10 mouse cellular contexts compared by ENCODE assay signal in genomic region chr14:31604916-31605315, GRCm38 (mm10). TPM values are rescaled to one million over a fixed set of nuclear protein-coding genes. Genes with fewer than 3 reads are reported as not detected.
DNase-seq lines count a peak whose midpoint lies in the region; ATAC-seq and TF ChIP-seq lines count a peak whose summit lies in the region.
"Had no signal": no experiment of that assay in that cellular context is flagged by ENCODE, and none has a peak within 500 bp of the region (broad histone marks: within the 10 kb centered on the region; RNA-seq: fewer than 3 reads in every experiment).

No protein-coding gene starts in this region.

- no peaks in the 10 kb centered on the region for H3K36me3 ChIP-seq in lung, embryonic 14.5 days (ENCODE audit: insufficient read depth)
- H3K36me3 ChIP-seq in thymus, adult 2 months (ENCODE audit: control insufficient read depth, insufficient read depth, low read length): no peaks in the 10 kb centered on the region
- H3K36me3 ChIP-seq: heart, embryonic 15.5 days had no signal

- H3K4me2 ChIP-seq in lung, embryonic 14.5 days: no peak overlapping the region
- H3K4me2 ChIP-seq: heart, embryonic 15.5 days had no signal

- no peak for ATAC-seq in cerebellum, adult (ENCODE audit: insufficient number of reproducible peaks, low FRiP score, low TSS enrichment)
- ATAC-seq in lung, embryonic 14.5 days (ENCODE audit: insufficient read depth): no peak

- no peak overlapping the region for H3K4me3 ChIP-seq in lung, embryonic 14.5 days (ENCODE audit: low read depth, low read length)
- H3K4me3 ChIP-seq in lung, adult 2 months (replicated peaks; ENCODE audit: extremely low read depth, low read depth, low read length): no peak overlapping the region
- no peak overlapping the region for H3K4me3 ChIP-seq in thymus, adult 2 months (ENCODE audit: control insufficient read depth, insufficient read depth, low read length)
- H3K4me3 ChIP-seq: heart, embryonic 15.5 days had no signal

- H3K27me3 ChIP-seq in lung, embryonic 14.5 days (ENCODE audit: insufficient read depth, low read length): no peaks in the 10 kb centered on the region
- H3K27me3 ChIP-seq in thymus, adult 2 months (ENCODE audit: control insufficient read depth, insufficient read depth, low read length): no peaks in the 10 kb centered on the region
- H3K27me3 ChIP-seq: heart, embryonic 15.5 days had no signal

- no peaks in the 10 kb centered on the region for H3K9me3 ChIP-seq in lung, embryonic 14.5 days (ENCODE audit: low read depth, low read length)
- H3K9me3 ChIP-seq: heart, embryonic 15.5 days had no signal

- 73% methylated on average over 5 of the region's 5 CpGs for WGBS in lung, embryonic 14.5 days
- WGBS in lung, adult 2 months: 76% methylated on average over 5 of the region's 5 CpGs
- 87% methylated on average over 5 of the region's 5 CpGs for WGBS in thymus, adult 2 months

- H3K4me1 ChIP-seq in lung, embryonic 14.5 days (ENCODE audit: insufficient read depth): no peaks in the 10 kb centered on the region
- H3K4me1 ChIP-seq in lung, adult 2 months (ENCODE audit: control insufficient read depth, insufficient read depth, low read length): no peaks in the 10 kb centered on the region
- H3K4me1 ChIP-seq in thymus, adult 2 months (replicated peaks; ENCODE audit: control insufficient read depth, insufficient read depth, low read length): peaks cover 20% of the 10 kb centered on the region
- H3K4me1 ChIP-seq: heart, embryonic 15.5 days had no signal

- H3K27ac ChIP-seq in lung, embryonic 14.5 days (ENCODE audit: low read depth): no peak overlapping the region
- no peak overlapping the region for H3K27ac ChIP-seq in thymus, adult 2 months (ENCODE audit: control insufficient read depth, insufficient read depth, low read length)
- H3K27ac ChIP-seq: heart, embryonic 15.5 days; macrophage had no signal

- no peak for TF ChIP-seq POLR2A in lung, adult 2 months (IDR thresholded peaks at IDR 0.05; ENCODE audit: borderline replicate concordance, extremely low read depth, low read depth, low read length)
- no peak for TF ChIP-seq POLR2A in thymus, adult 2 months (IDR thresholded peaks at IDR 0.05; ENCODE audit: control insufficient read depth, extremely low read depth, insufficient read depth, low read length, poor library complexity)

- peak; percentile 51 for TF ChIP-seq CTCF in lung, embryonic 14.5 days (IDR thresholded peaks at IDR 0.05; ENCODE audit: low read depth)
- TF ChIP-seq CTCF in lung, adult 2 months (IDR thresholded peaks at IDR 0.05; ENCODE audit: insufficient read depth, low read length): no peak
- TF ChIP-seq CTCF in thymus, adult 2 months (IDR thresholded peaks at IDR 0.05; ENCODE audit: borderline replicate concordance, control insufficient read depth, extremely low read depth, insufficient read depth, low read length, poor library complexity): no peak

- no peak overlapping the region for H3K9ac ChIP-seq in lung, embryonic 14.5 days
- H3K9ac ChIP-seq: heart, embryonic 15.5 days had no signal

- DNase-seq in cerebellum, adult 11 months: peak; percentile 5
- DNase-seq in lung, embryonic 14.5 days: peak; percentile 58
- no peak for DNase-seq in lung, adult 2 months
- DNase-seq in embryo, embryonic 9.5 days (ENCODE audit: extremely low spot score): peak; percentile 7
- DNase-seq in thymus, adult 2 months: peak; percentile 62
- DNase-seq in right cerebral cortex, adult 18-20 months: no peak
- DNase-seq in layer of hippocampus, postnatal 25 days (ENCODE audit: extremely low spot score in 1 of 2, low spot score in 1 of 2): no peak

RNA-seq across cellular contexts. Expression of gene Colq, which starts 13.8 kb away (rescaled TPM):
- polyA plus RNA-seq in lung, embryonic 14.5 days (2014; fragmentation: Nextera tagmentation; extraction: Ambion mirVana): 0.14 and 0.43 TPM in 2 replicates
- polyA plus RNA-seq in lung, adult 2 months (2012; rRNA removed): 37.6 and 55.3 TPM in 2 replicates
- polyA plus RNA-seq in thymus, adult 2 months (2012; rRNA removed): 151 and 166 TPM in 2 replicates
- under 1 TPM; 0.54 to 0.75 TPM for total RNA-seq in layer of hippocampus, postnatal 25 days (2021)
- polyA plus RNA-seq: macrophage had no signal

RNA-seq across cellular contexts. Expression of gene Gm49387, which starts 35.8 kb away (rescaled TPM):
- 0.18 TPM in 1 of 2 replicates, not detected in the other for polyA plus RNA-seq in lung, embryonic 14.5 days (2014; fragmentation: Nextera tagmentation; extraction: Ambion mirVana)
- polyA plus RNA-seq in lung, adult 2 months (2012; rRNA removed): not detected in 2 replicates
- not detected in 2 replicates for polyA plus RNA-seq in thymus, adult 2 months (2012; rRNA removed)
- total RNA-seq in layer of hippocampus, postnatal 25 days (2021): not detected
- polyA plus RNA-seq: macrophage had no signal

RNA-seq across cellular contexts. Expression of gene Btd, which starts 35.9 kb away (rescaled TPM):
- 23.1 and 28.9 TPM in 2 replicates for polyA plus RNA-seq in lung, embryonic 14.5 days (2014; fragmentation: Nextera tagmentation; extraction: Ambion mirVana)
- polyA plus RNA-seq in lung, adult 2 months (2012; rRNA removed): 27.5 and 52.3 TPM in 2 replicates
- polyA plus RNA-seq in thymus, adult 2 months (2012; rRNA removed): 34.0 and 42.9 TPM in 2 replicates
- 1 to 10 TPM; 9.0 to 10.0 TPM for total RNA-seq in layer of hippocampus, postnatal 25 days (2021)

RNA-seq across cellular contexts. Expression of gene Hacl1, which starts 36.2 kb away (rescaled TPM):
- 9.3 and 10.4 TPM in 2 replicates for polyA plus RNA-seq in lung, embryonic 14.5 days (2014; fragmentation: Nextera tagmentation; extraction: Ambion mirVana)
- polyA plus RNA-seq in lung, adult 2 months (2012; rRNA removed): 7.8 and 10.7 TPM in 2 replicates
- 12.1 and 15.3 TPM in 2 replicates for polyA plus RNA-seq in thymus, adult 2 months (2012; rRNA removed)
- 1 to 10 TPM; 7.6 to 9.3 TPM for total RNA-seq in layer of hippocampus, postnatal 25 days (2021)

Comparison
In these comparisons a context has a peak if more than half of its experiments do, and no peak if none do; other contexts are left out.
1. DNase-seq: peak in cerebellum, adult 11 months (single experiment), lung, embryonic 14.5 days (single experiment), embryo, embryonic 9.5 days (single experiment) and thymus, adult 2 months (single experiment); none in lung, adult 2 months (single experiment), right cerebral cortex, adult 18-20 months (single experiment) and layer of hippocampus, postnatal 25 days (0 of 2).
2. RNA of gene Colq, which starts 13.8 kb away (polyA plus RNA-seq): 151 to 166 TPM in thymus, adult 2 months and 37.6 to 55.3 TPM in lung, adult 2 months; 0.14 to 0.43 TPM in lung, embryonic 14.5 days; every median in the first group is over 10 times any median in the second.